Mouse (Mus musculus): ENCODE results near the gene Jph4.

DNA sequence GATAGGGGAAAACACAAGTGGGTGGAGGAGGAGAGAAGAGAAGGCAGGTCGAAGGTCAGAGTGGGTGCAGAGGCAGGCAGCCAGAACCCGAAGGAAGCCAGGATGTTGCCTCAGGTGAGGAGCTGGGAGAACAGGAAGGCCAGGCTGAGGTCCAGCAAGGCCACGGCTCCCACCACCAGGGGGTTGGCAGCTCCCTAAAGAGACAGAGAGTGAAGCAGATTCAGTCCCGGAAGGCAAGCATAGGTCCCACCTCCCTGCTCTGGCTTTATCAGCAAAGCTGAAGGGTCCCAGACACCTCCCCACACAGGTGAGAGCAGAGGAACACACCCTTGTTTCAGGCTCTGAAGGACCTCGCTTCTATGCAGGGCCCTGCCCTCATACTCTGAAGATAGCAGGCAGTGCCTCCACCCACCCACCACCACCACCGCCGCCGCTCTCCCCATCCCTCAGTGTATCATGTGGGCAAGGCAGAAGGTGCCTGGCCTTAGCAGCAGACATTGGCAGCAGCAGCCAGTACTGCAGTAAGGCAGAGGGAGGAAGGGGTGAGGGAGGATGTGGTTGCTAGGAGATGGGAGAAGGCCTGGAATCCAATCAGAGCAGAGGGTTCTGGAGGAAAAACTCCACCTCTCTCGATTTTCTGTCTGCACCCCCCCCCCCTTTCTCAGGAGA, 8.4 kb downstream of the Jph4 start:
- no peak for TF ChIP-seq MYC (IDR thresholded peaks at IDR 0.05; ENCODE audit: low read depth, low read length)
- no peak for TF ChIP-seq CTCF (IDR thresholded peaks at IDR 0.05 in 2 of 3, conservative IDR thresholded peaks at IDR 0.05 in 1 of 3; ENCODE audit: control insufficient read depth in 1 of 3, insufficient read depth in 1 of 3, low read depth in 2 of 3, low read length in 3 of 3, poor library complexity in 1 of 3, severe bottlenecking in 1 of 3)
- TF ChIP-seq CHD2 (IDR thresholded peaks at IDR 0.05; ENCODE audit: low read length), result no peak
- no peak for TF ChIP-seq NELFE (IDR thresholded peaks at IDR 0.05; ENCODE audit: low read depth, low read length)
- no peak for TF ChIP-seq NRF1 (IDR thresholded peaks at IDR 0.05; ENCODE audit: insufficient read depth, low read depth, low read length, poor library complexity, severe bottlenecking)

Data from MEL (cell line).